Mouse (Mus musculus): ENCODE data around the gene Gigyf2. TPM values are rescaled to one million over a fixed set of nuclear protein-coding genes. Genes with fewer than 3 reads are reported as not detected.
"Not testable (repeated sequence)": the region's sequence is repeated elsewhere in the genome, so short reads cannot be mapped to it uniquely, and the experiment has no call there.

The Gigyf2 gene
- polyA plus RNA-seq, 1 experiment = 22.8 TPM

DNA sequence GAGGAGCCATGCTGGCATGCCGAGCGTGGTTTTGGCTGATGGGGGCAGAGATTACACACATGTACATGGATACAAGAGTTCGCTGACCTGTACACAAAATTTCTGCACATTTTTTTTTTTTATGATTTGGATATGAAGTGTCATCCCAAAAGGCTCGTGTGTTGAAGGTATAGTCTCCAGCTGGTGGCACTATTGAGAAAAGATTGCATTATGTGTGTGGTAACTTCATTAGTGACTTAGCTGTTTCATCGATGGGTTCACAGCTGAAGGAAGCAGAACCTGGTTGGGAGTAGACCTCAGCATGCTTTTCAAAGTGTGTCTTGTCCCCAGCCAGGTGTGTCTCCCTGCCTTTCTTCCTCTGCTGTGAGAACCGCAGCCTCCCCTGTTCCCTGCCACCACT is 141.5 kb downstream of the Gigyf2 start:
- H3K4me3 ChIP-seq (ENCODE audit: extremely low read depth, insufficient read depth, insufficient read length) = no peak overlapping the region
- no peaks in the 10 kb centered on the region for H3K36me3 ChIP-seq (ENCODE audit: control insufficient read depth, insufficient read depth, low read length)
- TF ChIP-seq CTCF (IDR thresholded peaks at IDR 0.05; ENCODE audit: extremely low read depth, insufficient read depth, insufficient read length, insufficient replicate concordance) (no peak), POLR2A (IDR thresholded peaks at IDR 0.05; ENCODE audit: low read depth, low read length) (no peak)
- no peak for DNase-seq (ENCODE audit: low read depth in 1 of 2, low spot score in 2 of 2)
- H3K4me1 ChIP-seq (ENCODE audit: control insufficient read depth, insufficient read depth, insufficient read length) = no peaks in the 10 kb centered on the region
- 50% methylated on average over 6 of the region's 6 CpGs for WGBS
- H3K27me3 ChIP-seq (ENCODE audit: control insufficient read depth, insufficient read depth, low read length) = no peaks in the 10 kb centered on the region
- no peak overlapping the region for H3K27ac ChIP-seq (ENCODE audit: insufficient read depth, low read length)

DNA sequence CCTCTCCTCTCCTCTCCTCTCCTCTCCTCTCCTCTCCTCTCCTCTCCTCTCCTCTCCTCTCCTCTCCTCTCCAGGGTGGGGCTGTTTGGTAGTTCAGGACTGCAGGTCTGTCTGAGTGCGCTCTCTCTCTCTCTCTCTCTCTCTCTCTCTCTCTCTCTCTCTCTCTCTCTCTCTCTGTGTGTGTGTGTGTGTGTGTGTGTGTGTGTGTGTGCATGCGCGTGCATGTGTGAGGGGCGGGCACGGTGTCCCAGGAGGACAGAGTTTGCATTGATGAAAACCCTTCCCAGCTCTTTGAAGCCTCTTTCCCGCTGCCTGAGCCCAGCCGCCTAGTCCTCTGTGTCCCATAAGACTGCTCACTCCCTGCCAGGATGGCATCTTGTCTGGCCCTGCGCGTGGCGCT is 143.2 kb downstream of the Gigyf2 start, which contains the start of gene Snorc:
Gene Snorc (plus strand): TSS at position 301 of the 400 bp plus-strand sequence.
- not testable (repeated sequence) for H3K36me3 ChIP-seq (ENCODE audit: control insufficient read depth, insufficient read depth, low read length); H3K27me3 ChIP-seq (ENCODE audit: control insufficient read depth, insufficient read depth, low read length); H3K4me3 ChIP-seq (ENCODE audit: extremely low read depth, insufficient read depth, insufficient read length); H3K4me1 ChIP-seq (ENCODE audit: control insufficient read depth, insufficient read depth, insufficient read length); DNase-seq (ENCODE audit: low read depth in 1 of 2, low spot score in 2 of 2); H3K27ac ChIP-seq (ENCODE audit: insufficient read depth, low read length)
- WGBS = 84% methylated on average over 7 of the region's 10 CpGs

DNA sequence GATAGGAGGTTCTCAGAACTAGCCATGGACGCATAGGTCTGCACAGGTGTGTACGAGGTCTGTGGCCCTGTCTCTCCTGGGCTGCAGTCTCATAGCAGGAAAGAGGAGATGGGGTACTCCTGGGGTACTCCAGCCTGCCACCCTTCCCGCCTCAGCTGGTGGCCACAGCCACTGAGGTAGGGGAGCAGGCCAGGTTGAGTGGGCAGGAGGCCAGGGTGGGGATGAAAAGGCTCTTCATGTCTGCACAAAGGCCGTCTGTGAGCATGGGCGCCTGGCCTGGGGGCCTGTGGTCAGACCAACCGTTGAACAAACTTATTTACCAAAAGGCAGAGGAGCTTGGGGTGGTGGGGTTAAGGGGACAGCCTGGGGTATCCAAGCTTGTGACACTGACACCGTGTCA is 145.1 kb downstream of the Gigyf2 start:
- no peak overlapping the region for H3K27ac ChIP-seq (ENCODE audit: insufficient read depth, low read length)
- TF ChIP-seq CTCF (IDR thresholded peaks at IDR 0.05; ENCODE audit: extremely low read depth, insufficient read depth, insufficient read length, insufficient replicate concordance) = no peak
- no peak for TF ChIP-seq POLR2A (IDR thresholded peaks at IDR 0.05; ENCODE audit: low read depth, low read length)
- peaks cover 7% of the 10 kb centered on the region; the same call in 1 of the 2 replicates for H3K27me3 ChIP-seq (ENCODE audit: control insufficient read depth, insufficient read depth, low read length)
- H3K4me3 ChIP-seq (ENCODE audit: extremely low read depth, insufficient read depth, insufficient read length) = no peak overlapping the region
- WGBS = 80% methylated on average over 7 of the region's 7 CpGs
- no peaks in the 10 kb centered on the region for H3K4me1 ChIP-seq (ENCODE audit: control insufficient read depth, insufficient read depth, insufficient read length)
- no peaks in the 10 kb centered on the region for H3K36me3 ChIP-seq (ENCODE audit: control insufficient read depth, insufficient read depth, low read length)
- no peak for DNase-seq (ENCODE audit: low read depth in 1 of 2, low spot score in 2 of 2)

DNA sequence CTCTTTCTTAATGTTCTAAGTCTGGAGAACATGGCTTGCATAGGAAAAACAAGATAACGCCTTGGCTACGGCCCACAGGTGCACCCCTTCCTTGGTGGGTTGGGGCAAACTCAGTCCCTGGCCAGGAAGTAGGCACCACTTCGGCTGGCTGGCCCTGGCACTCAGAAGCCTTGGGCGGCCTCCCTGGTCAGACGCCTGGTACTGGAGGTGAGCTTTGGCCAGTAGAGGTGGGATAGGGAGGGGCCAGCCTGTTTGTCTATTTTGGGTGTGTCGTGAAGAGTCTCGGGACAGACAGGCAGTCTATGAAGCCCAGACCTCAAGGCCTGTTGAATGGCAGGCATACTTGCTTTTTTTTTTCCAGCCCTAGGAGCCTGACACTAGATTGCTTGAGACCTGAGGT is 145.8 kb downstream of the Gigyf2 start:
- Histone ChIP-seq H3K4me1 (ENCODE audit: control insufficient read depth, insufficient read depth, insufficient read length) (no peaks in the 10 kb centered on the region), H3K36me3 (ENCODE audit: control insufficient read depth, insufficient read depth, low read length) (no peaks in the 10 kb centered on the region), H3K27me3 (ENCODE audit: control insufficient read depth, insufficient read depth, low read length) (peaks cover 7% of the 10 kb centered on the region; the same call in 1 of the 2 replicates), H3K27ac (ENCODE audit: insufficient read depth, low read length) (no peak overlapping the region), H3K4me3 (ENCODE audit: extremely low read depth, insufficient read depth, insufficient read length) (no peak overlapping the region)
- no peak for DNase-seq (ENCODE audit: low read depth in 1 of 2, low spot score in 2 of 2)
- TF ChIP-seq CTCF (IDR thresholded peaks at IDR 0.05; ENCODE audit: extremely low read depth, insufficient read depth, insufficient read length, insufficient replicate concordance) (no peak), POLR2A (IDR thresholded peaks at IDR 0.05; ENCODE audit: low read depth, low read length) (no peak)
- 87% methylated on average over 7 of the region's 7 CpGs for WGBS

DNA sequence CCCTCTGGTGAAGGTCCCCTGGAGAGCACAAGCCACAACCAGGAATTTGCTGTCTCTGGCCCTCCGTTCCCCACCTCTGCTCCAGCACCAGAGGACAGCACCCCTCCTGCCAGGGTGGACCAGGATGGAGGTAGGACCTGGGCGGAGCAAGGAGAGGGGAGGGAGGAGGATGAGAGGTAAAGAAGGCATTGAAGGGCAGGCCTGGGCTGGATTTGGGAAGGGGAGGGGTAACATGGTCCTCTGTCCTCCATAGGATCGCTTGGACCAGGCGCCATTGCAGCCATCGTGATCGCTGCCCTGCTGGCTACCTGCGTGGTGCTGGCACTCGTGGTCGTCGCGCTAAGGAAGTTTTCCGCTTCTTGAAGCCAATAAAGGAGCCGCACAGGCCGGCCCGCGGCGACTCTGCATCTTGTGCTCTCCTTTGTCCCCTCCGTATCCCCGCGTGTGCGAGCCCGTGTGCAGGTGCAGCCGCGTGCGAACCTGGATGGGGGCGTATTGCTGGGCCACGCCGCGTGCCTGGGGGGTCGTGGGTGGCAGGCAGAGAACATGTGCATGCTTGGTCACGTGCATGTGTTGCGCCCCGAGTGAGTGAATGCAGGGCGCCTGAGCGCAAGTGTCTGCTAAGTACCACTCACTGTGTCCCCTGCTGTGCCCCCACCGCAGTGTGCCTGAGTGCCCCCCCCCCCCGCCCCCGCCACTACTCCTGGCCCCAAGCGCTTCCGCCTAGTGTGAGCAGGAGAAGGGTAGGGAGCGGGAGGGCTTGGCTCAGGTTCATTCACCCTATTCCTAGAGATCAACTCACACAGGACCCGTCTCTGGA is 148.5 kb downstream of the Gigyf2 start:
- Histone ChIP-seq H3K36me3 (ENCODE audit: control insufficient read depth, insufficient read depth, low read length) (no peaks in the 10 kb centered on the region), H3K4me3 (ENCODE audit: extremely low read depth, insufficient read depth, insufficient read length) (no peak overlapping the region), H3K27me3 (ENCODE audit: control insufficient read depth, insufficient read depth, low read length) (peaks cover 7% of the 10 kb centered on the region; the same call in 1 of the 2 replicates), H3K4me1 (ENCODE audit: control insufficient read depth, insufficient read depth, insufficient read length) (no peaks in the 10 kb centered on the region), H3K27ac (ENCODE audit: insufficient read depth, low read length) (no peak overlapping the region)
- TF ChIP-seq POLR2A (IDR thresholded peaks at IDR 0.05; ENCODE audit: low read depth, low read length) = no peak
- no peak for TF ChIP-seq CTCF (IDR thresholded peaks at IDR 0.05; ENCODE audit: extremely low read depth, insufficient read depth, insufficient read length, insufficient replicate concordance)
- WGBS = 18% methylated on average over 42 of the region's 42 CpGs
- DNase-seq (ENCODE audit: low read depth in 1 of 2, low spot score in 2 of 2) = no peak

DNA sequence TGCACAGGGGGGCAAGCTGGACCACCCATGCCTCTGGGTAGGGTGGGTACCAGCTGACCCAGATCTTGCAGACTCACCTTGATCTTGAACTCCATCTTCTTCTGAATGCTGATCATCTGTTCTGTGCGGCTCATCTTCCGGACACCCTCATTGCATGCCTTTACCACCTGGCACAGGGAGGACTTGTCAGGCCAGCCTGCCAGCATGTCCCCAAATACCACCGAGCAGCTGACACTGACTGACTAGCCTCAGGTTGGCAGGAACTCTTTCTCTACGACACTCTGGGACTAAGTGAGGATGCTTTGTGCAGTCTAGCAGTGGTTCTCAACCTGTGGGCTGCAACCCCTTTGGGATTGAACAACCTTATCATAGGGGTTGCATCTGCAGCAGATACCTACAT is 155.7 kb downstream of the Gigyf2 start:
- Histone ChIP-seq H3K36me3 (ENCODE audit: control insufficient read depth, insufficient read depth, low read length) (no peaks in the 10 kb centered on the region), H3K27me3 (ENCODE audit: control insufficient read depth, insufficient read depth, low read length) (no peaks in the 10 kb centered on the region), H3K27ac (ENCODE audit: insufficient read depth, low read length) (no peak overlapping the region), H3K4me1 (ENCODE audit: control insufficient read depth, insufficient read depth, insufficient read length) (no peaks in the 10 kb centered on the region), H3K4me3 (ENCODE audit: extremely low read depth, insufficient read depth, insufficient read length) (no peak overlapping the region)
- WGBS = 83% methylated on average over 4 of the region's 4 CpGs
- DNase-seq (ENCODE audit: low read depth in 1 of 2, low spot score in 2 of 2) = no peak
- no peak for TF ChIP-seq CTCF (IDR thresholded peaks at IDR 0.05; ENCODE audit: extremely low read depth, insufficient read depth, insufficient read length, insufficient replicate concordance)
- TF ChIP-seq POLR2A (IDR thresholded peaks at IDR 0.05; ENCODE audit: low read depth, low read length) = no peak

DNA sequence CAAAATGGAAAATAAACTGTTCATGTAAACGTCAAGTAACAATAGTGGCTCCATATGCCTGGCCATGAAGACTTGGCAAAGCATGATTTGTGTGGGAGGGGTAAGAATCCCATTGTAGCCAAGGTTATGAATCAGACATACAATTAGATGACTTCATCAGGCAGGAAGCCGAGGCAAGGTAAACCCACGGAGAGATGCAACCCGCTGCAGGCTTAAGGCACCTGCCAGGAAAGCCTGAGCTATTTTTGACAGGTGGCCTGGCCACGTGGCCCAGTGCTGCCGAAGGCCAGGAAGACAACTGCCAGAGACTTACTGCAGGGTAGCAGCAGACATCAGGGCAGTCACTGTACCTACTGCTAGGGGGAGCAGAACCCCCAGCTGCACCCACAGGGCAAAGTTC is 159.6 kb downstream of the Gigyf2 start:
- TF ChIP-seq POLR2A (IDR thresholded peaks at IDR 0.05; ENCODE audit: low read depth, low read length) (no peak), CTCF (IDR thresholded peaks at IDR 0.05; ENCODE audit: extremely low read depth, insufficient read depth, insufficient read length, insufficient replicate concordance) (no peak)
- Histone ChIP-seq H3K27ac (ENCODE audit: insufficient read depth, low read length) (no peak overlapping the region), H3K4me3 (ENCODE audit: extremely low read depth, insufficient read depth, insufficient read length) (no peak overlapping the region), H3K27me3 (ENCODE audit: control insufficient read depth, insufficient read depth, low read length) (no peaks in the 10 kb centered on the region), H3K4me1 (ENCODE audit: control insufficient read depth, insufficient read depth, insufficient read length) (no peaks in the 10 kb centered on the region), H3K36me3 (ENCODE audit: control insufficient read depth, insufficient read depth, low read length) (no peaks in the 10 kb centered on the region)
- DNase-seq (ENCODE audit: low read depth in 1 of 2, low spot score in 2 of 2) = no peak
- WGBS = 33% methylated on average over 6 of the region's 6 CpGs
